Mouse (Mus musculus) hindbrain, embryonic 11.5 days (tissue): ENCODE data around the gene Zcchc7. TPM values are rescaled to one million over a fixed set of nuclear protein-coding genes. Genes with fewer than 3 reads are reported as not detected.
"Not testable (repeated sequence)": the region's sequence is repeated elsewhere in the genome, so short reads cannot be mapped to it uniquely, and the experiment has no call there.

ENCODE experiments used
- ATAC-seq: fragments of 200-750 bp; cut with Nextera tagmentation; 2 replicates; pipeline ENCODE4 v1.8.0; 2017; ENCODE audit warnings: mild to moderate bottlenecking, moderate TSS enrichment, moderate library complexity; ENCODE audit not compliant: low FRiP score
- DNase-seq: peaks from one replicate; pipeline ENCODE4 v3.0.0-alpha.2; 2015; ENCODE audit warnings: low spot score
- H3K27ac ChIP-seq: fragments of 300-500 bp; sonication (generic); 2 replicates; pipeline ENCODE4 v1.5.1; 2014; ENCODE audit warnings: mild to moderate bottlenecking, low read depth, low read length
- H3K27me3 ChIP-seq: fragments of 300-500 bp; sonication (generic); 2 replicates; pipeline ENCODE4 v1.6.1; 2014; ENCODE audit warnings: mild to moderate bottlenecking, low read length, moderate library complexity, mixed read lengths; ENCODE audit not compliant: control insufficient read depth, insufficient read depth
- H3K36me3 ChIP-seq: fragments of 300-500 bp; sonication (generic); 2 replicates; pipeline ENCODE4 v1.6.1; 2014; ENCODE audit warnings: mild to moderate bottlenecking, low read length, moderate library complexity, mixed read lengths; ENCODE audit not compliant: control insufficient read depth, insufficient read depth
- H3K4me1 ChIP-seq: fragments of 300-500 bp; sonication (generic); replicated peaks from 2 replicates; pipeline ENCODE4 v1.6.1; 2014; ENCODE audit warnings: low read length, mixed read lengths; ENCODE audit not compliant: control insufficient read depth, insufficient read depth
- H3K4me2 ChIP-seq: fragments of 300-500 bp; sonication (generic); replicated peaks from 2 replicates; pipeline ENCODE4 v1.6.1; 2014; ENCODE audit warnings: mild to moderate bottlenecking, low read depth, low read length
- H3K4me3 ChIP-seq: fragments of 300-500 bp; sonication (generic); 2 replicates; pipeline ENCODE4 v1.5.1; 2014; ENCODE audit warnings: low read depth, low read length
- H3K9ac ChIP-seq: fragments of 300-500 bp; sonication (generic); 2 replicates; pipeline ENCODE4 v1.6.1; 2014; ENCODE audit warnings: low read depth, low read length
- H3K9me3 ChIP-seq: fragments of 300-500 bp; sonication (generic); 2 replicates; pipeline ENCODE4 v1.6.1; 2016; ENCODE audit warnings: low read length; ENCODE audit not compliant: control insufficient read depth
- WGBS: fragments of 180-500 bp; shearing (Covaris S2); extraction: QIAGEN DNeasy Blood & Tissue Kit; methylation state at CpG from one replicate; pipeline ENCODE4 v1.1.7; 2014; 5-methylcytosine and 5-hydroxymethylcytosine counted together
- polyA plus RNA-seq: library from polyadenylated mRNA; unstranded; fragments of >200 nt; fragmentation: Nextera tagmentation; extraction: Ambion mirVana; gene quantifications from 2 replicates; pipeline ENCODE4 v1.2.1, GENCODE M21; 2014

Gene Zcchc7
- polyA plus RNA-seq, 1 experiment from 2014 or later = 31.3 TPM

GRCm38 (mm10) chr4:44721237-44721636, 34.4 kb upstream of the Zcchc7 start:
- ATAC-seq = no peak
- DNase-seq = no peak
- H3K4me2 ChIP-seq = no peak overlapping the region
- no peaks in the 10 kb centered on the region for H3K9me3 ChIP-seq
- no peaks in the 10 kb centered on the region for H3K4me1 ChIP-seq
- 84% methylated on average over 4 of the region's 4 CpGs for WGBS
- peaks cover 17% of the 10 kb centered on the region for H3K27me3 ChIP-seq
- no peaks in the 10 kb centered on the region for H3K36me3 ChIP-seq
- H3K27ac ChIP-seq = no peak overlapping the region
- H3K9ac ChIP-seq = no peak overlapping the region
- no peak overlapping the region for H3K4me3 ChIP-seq

- ATAC-seq = no peak
Observed at GRCm38 (mm10) chr4:44740471-44740870, 15.2 kb upstream of the Zcchc7 start.

GRCm38 (mm10) chr4:44756134-44756951, 666 bp downstream of the Zcchc7 start:
- Histone ChIP-seq H3K4me2 (peak overlapping the region; percentile 62), H3K27ac (peak overlapping the region; percentile 94)
- under 1% methylated on average over 60 of the region's 60 CpGs for WGBS

More at GRCm38 (mm10) chr4:44740471-44740870, 15.2 kb upstream of the Zcchc7 start:
- 86% methylated on average over 1 of the region's 1 CpGs for WGBS
- Histone ChIP-seq H3K27me3 (no peaks in the 10 kb centered on the region), H3K4me2 (no peak overlapping the region), H3K9ac (no peak overlapping the region), H3K9me3 (no peaks in the 10 kb centered on the region), H3K4me3 (no peak overlapping the region), H3K27ac (no peak overlapping the region), H3K36me3 (no peaks in the 10 kb centered on the region), H3K4me1 (no peaks in the 10 kb centered on the region)
- DNase-seq = no peak

GRCm38 (mm10) chr4:44757131-44757530, 1.5 kb downstream of the Zcchc7 start:
- Histone ChIP-seq H3K9ac (peak overlapping the region; percentile 95), H3K4me2 (peak overlapping the region; percentile 62), H3K27ac (peak overlapping the region; percentile 94), H3K4me3 (peak overlapping the region; percentile 92)
- not testable (repeated sequence) for DNase-seq, H3K4me1 ChIP-seq, H3K36me3 ChIP-seq, ATAC-seq, H3K9me3 ChIP-seq, H3K27me3 ChIP-seq
- WGBS = 13% methylated on average over 10 of the region's 10 CpGs

More at GRCm38 (mm10) chr4:44756134-44756951, 666 bp downstream of the Zcchc7 start:
- peak; percentile 93 for DNase-seq
- peak; percentile 99 for ATAC-seq
- Histone ChIP-seq H3K9me3 (no peaks in the 10 kb centered on the region), H3K4me1 (no peaks in the 10 kb centered on the region), H3K9ac (peak overlapping the region; percentile 95), H3K27me3 (no peaks in the 10 kb centered on the region), H3K4me3 (peak overlapping the region; percentile 92), H3K36me3 (no peaks in the 10 kb centered on the region)

- Histone ChIP-seq H3K9me3 (no peaks in the 10 kb centered on the region), H3K9ac (no peak overlapping the region), H3K4me3 (no peak overlapping the region), H3K36me3 (no peaks in the 10 kb centered on the region), H3K4me2 (no peak overlapping the region), H3K27me3 (no peaks in the 10 kb centered on the region), H3K27ac (no peak overlapping the region), H3K4me1 (no peaks in the 10 kb centered on the region)
- DNase-seq = no peak
- ATAC-seq = no peak
- WGBS = 71% methylated on average over 3 of the region's 3 CpGs
Observed at GRCm38 (mm10) chr4:44774890-44775289, 19.2 kb downstream of the Zcchc7 start.

- H3K9me3 ChIP-seq = no peaks in the 10 kb centered on the region
- H3K4me2 ChIP-seq = no peak overlapping the region
- 50% methylated on average over 2 of the region's 2 CpGs for WGBS
- DNase-seq (no peak), ATAC-seq (no peak)
- no peak overlapping the region for H3K9ac ChIP-seq
- no peak overlapping the region for H3K4me3 ChIP-seq
- H3K4me1 ChIP-seq = no peaks in the 10 kb centered on the region
- H3K27me3 ChIP-seq = no peaks in the 10 kb centered on the region
- H3K36me3 ChIP-seq = no peaks in the 10 kb centered on the region
- H3K27ac ChIP-seq = no peak overlapping the region
Observed at GRCm38 (mm10) chr4:44776651-44777050, 21.0 kb downstream of the Zcchc7 start.

- H3K9ac ChIP-seq = no peak overlapping the region
- no peaks in the 10 kb centered on the region for H3K27me3 ChIP-seq
- no peaks in the 10 kb centered on the region for H3K9me3 ChIP-seq
- 77% methylated on average over 3 of the region's 3 CpGs for WGBS
- no peak overlapping the region for H3K27ac ChIP-seq
- no peak for DNase-seq
- no peak for ATAC-seq
- no peaks in the 10 kb centered on the region for H3K36me3 ChIP-seq
- no peak overlapping the region for H3K4me3 ChIP-seq
- H3K4me1 ChIP-seq = no peaks in the 10 kb centered on the region
- H3K4me2 ChIP-seq = no peak overlapping the region
Observed at GRCm38 (mm10) chr4:44777101-44777500, 21.4 kb downstream of the Zcchc7 start.

- ATAC-seq = no peak
- Histone ChIP-seq H3K27ac (no peak overlapping the region), H3K36me3 (no peaks in the 10 kb centered on the region), H3K9ac (no peak overlapping the region), H3K4me2 (no peak overlapping the region), H3K4me3 (no peak overlapping the region), H3K27me3 (no peaks in the 10 kb centered on the region), H3K9me3 (no peaks in the 10 kb centered on the region), H3K4me1 (no peaks in the 10 kb centered on the region)
- no peak for DNase-seq
Observed at GRCm38 (mm10) chr4:44777711-44778110, 22.0 kb downstream of the Zcchc7 start.

GRCm38 (mm10) chr4:44778316-44778715, 22.6 kb downstream of the Zcchc7 start:
- Histone ChIP-seq H3K4me2 (no peak overlapping the region), H3K27ac (no peak overlapping the region), H3K4me1 (no peaks in the 10 kb centered on the region), H3K9me3 (no peaks in the 10 kb centered on the region), H3K27me3 (no peaks in the 10 kb centered on the region), H3K9ac (no peak overlapping the region), H3K4me3 (no peak overlapping the region), H3K36me3 (no peaks in the 10 kb centered on the region)
- WGBS = 41% methylated on average over 3 of the region's 3 CpGs
- ATAC-seq (no peak), DNase-seq (peak; percentile 39)
